Mouse (Mus musculus) left cerebral cortex, adult 18-20 months (tissue): ENCODE results near the gene Cfap73. TPM values are rescaled to one million over a fixed set of nuclear protein-coding genes. Genes with fewer than 3 reads are reported as not detected.

ENCODE experiments used
- DNase-seq, 2 experiments: peaks; one replicate each; pipeline ENCODE4 v3.0.0; 2021 to 2022; ENCODE audit warnings: low spot score in 2 of 2, mixed read lengths in 1 of 2
- total RNA-seq, 2 experiments: library from RNA; stranded (reverse); gene quantifications; 2 replicates each; pipeline ENCODE4 v1.2.3; 2021

Cfap73 gene
- total RNA-seq, 2 experiments from 2014 or later = not detected

GRCm38 (mm10) chr5:120586741-120587615 lies 47.1 kb downstream of the Cfap73 start:
- DNase-seq = peak in 1 of 2 experiments; percentile 48

GRCm38 (mm10) chr5:120584968-120585367 lies 49.1 kb downstream of the Cfap73 start:
- no peak for DNase-seq

GRCm38 (mm10) chr5:120583511-120583910 lies 50.5 kb downstream of the Cfap73 start:
- DNase-seq = no peak

GRCm38 (mm10) chr5:120582002-120582401 lies 52.0 kb downstream of the Cfap73 start:
- DNase-seq = no peak

GRCm38 (mm10) chr5:120579898-120580626 lies 54.0 kb downstream of the Cfap73 start:
- no peak for DNase-seq

GRCm38 (mm10) chr5:120579211-120579897 lies 54.7 kb downstream of the Cfap73 start:
- DNase-seq = no peak

GRCm38 (mm10) chr5:120578504-120579081 lies 55.4 kb downstream of the Cfap73 start:
- DNase-seq = no peak

Other genes starting within 250 kb of the Cfap73 start
- gene Lhx5, start 202.5 kb downstream of the Cfap73 start, total RNA-seq = not detected
- gene Sdsl, start 161.4 kb downstream of the Cfap73 start, total RNA-seq = 1 to 10 TPM; 7.9 to 8.6 TPM
- not detected for gene Sds, start 157.7 kb downstream of the Cfap73 start, total RNA-seq
- 10 to 100 TPM; 54.5 to 57.2 TPM for gene Plbd2, start 130.6 kb downstream of the Cfap73 start, total RNA-seq
- gene Slc8b1, start 123.1 kb downstream of the Cfap73 start, total RNA-seq = 1 to 10 TPM; 5.8 to 8.1 TPM
- gene Tpcn1, start 45.6 kb downstream of the Cfap73 start, total RNA-seq = 10 to 100 TPM; 34.9 to 35.8 TPM
- gene Iqcd, start 45.2 kb downstream of the Cfap73 start, total RNA-seq = 1 to 10 TPM in 1 of 2 experiments, under 1 TPM in 1; 0.70 to 1.3 TPM
- gene Rita1, start 21.6 kb downstream of the Cfap73 start, total RNA-seq = 10 to 100 TPM; 28.7 to 31.0 TPM
- 10 to 100 TPM; 34.0 to 41.6 TPM for gene Ddx54, start 21.5 kb downstream of the Cfap73 start, total RNA-seq
- 10 to 100 TPM; 70.5 to 83.0 TPM for gene Rasal1, start 14.6 kb upstream of the Cfap73 start, total RNA-seq
- 10 to 100 TPM; 73.1 to 78.8 TPM for gene Dtx1, start 77.7 kb upstream of the Cfap73 start, total RNA-seq
- gene Oas2, start 115.6 kb upstream of the Cfap73 start, total RNA-seq = under 1 TPM in 1 of 2 experiments, not detected in 1; 0.26 TPM
- gene Oas3, start 143.4 kb upstream of the Cfap73 start, total RNA-seq = not detected
- gene Oas1e, start 161.3 kb upstream of the Cfap73 start, total RNA-seq = not detected
- gene Oas1c, start 178.3 kb upstream of the Cfap73 start, total RNA-seq = under 1 TPM; 0.56 to 0.80 TPM
- not detected for gene Oas1f, start 213.1 kb upstream of the Cfap73 start, total RNA-seq
- not detected for gene Oas1h, start 227.2 kb upstream of the Cfap73 start, total RNA-seq